Mouse (Mus musculus) bone marrow macrophage, adult 2 months (primary cell): ENCODE results near the gene Rab30.

Source experiments
- CTCF ChIP-seq: IDR thresholded peaks from 2 replicates; pipeline ENCODE4 v1.5.1; 2012; ENCODE audit warnings: low read depth, mild to moderate bottlenecking, low read length, moderate library complexity
- POLR2A ChIP-seq: IDR thresholded peaks from 2 replicates; pipeline ENCODE4 v1.6.1; 2012; ENCODE audit warnings: mild to moderate bottlenecking, low read depth, low read length, borderline replicate concordance

DNA sequence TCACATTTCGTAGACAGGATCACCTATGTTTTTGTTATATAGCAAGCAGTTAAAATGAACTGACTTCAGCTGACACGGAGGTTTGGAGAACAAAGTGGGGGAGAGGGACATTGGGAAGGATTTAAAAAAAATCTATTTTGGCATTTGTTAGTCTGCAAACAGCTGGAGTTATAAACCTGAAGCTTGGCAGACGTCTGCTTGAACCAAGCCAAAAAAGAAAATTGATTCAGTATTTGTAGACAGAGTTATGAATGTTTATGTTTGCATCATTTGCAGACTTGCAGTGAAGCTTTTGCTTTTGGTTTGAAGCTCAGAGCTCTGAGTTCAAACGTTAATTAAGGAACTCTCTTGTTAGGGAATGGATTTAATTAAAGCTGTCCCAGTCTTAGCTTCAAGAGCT lies 80.5 kb downstream of the Rab30 start:
- TF ChIP-seq POLR2A (no peak), CTCF (no peak)
